Mouse (Mus musculus) stomach, embryonic 15.5 days (tissue): ENCODE results near the gene Slc1a7. TPM values are rescaled to one million over a fixed set of nuclear protein-coding genes. Genes with fewer than 3 reads are reported as not detected.
A peak's percentile ranks its signal among the peaks of the same experiment; 100 is the strongest.

Experiments
- ATAC-seq: fragments of 200-750 bp; cut with Nextera tagmentation; 2 replicates; pipeline ENCODE4 v1.8.0; 2017; ENCODE audit warnings: low read depth, moderate number of reproducible peaks, moderate TSS enrichment; ENCODE audit not compliant: insufficient read depth, low FRiP score
- H3K27ac ChIP-seq: fragments of 300-500 bp; sonication (generic); 2 replicates; pipeline ENCODE4 v1.5.1; 2015; ENCODE audit warnings: mild to moderate bottlenecking, inconsistent platforms
- H3K27me3 ChIP-seq: fragments of 300-500 bp; sonication (generic); replicated peaks from 2 replicates; pipeline ENCODE4 v1.6.1; 2015; ENCODE audit warnings: inconsistent platforms
- H3K36me3 ChIP-seq: fragments of 300-500 bp; sonication (generic); 2 replicates; pipeline ENCODE4 v1.6.1; 2015; ENCODE audit warnings: inconsistent platforms
- H3K4me1 ChIP-seq: fragments of 300-500 bp; sonication (generic); 2 replicates; pipeline ENCODE4 v1.6.1; 2015; ENCODE audit warnings: inconsistent platforms
- H3K4me2 ChIP-seq: fragments of 300-500 bp; sonication (generic); 2 replicates; pipeline ENCODE4 v1.6.1; 2015; ENCODE audit warnings: mild to moderate bottlenecking, inconsistent platforms
- H3K4me3 ChIP-seq: fragments of 300-500 bp; sonication (generic); replicated peaks from 2 replicates; pipeline ENCODE4 v1.5.1; 2015; ENCODE audit warnings: inconsistent platforms
- H3K9ac ChIP-seq: fragments of 300-500 bp; sonication (generic); 2 replicates; pipeline ENCODE4 v1.6.1; 2015; ENCODE audit warnings: inconsistent platforms
- H3K9me3 ChIP-seq: fragments of 300-500 bp; sonication (generic); 2 replicates; pipeline ENCODE4 v1.6.1; 2016; ENCODE audit warnings: inconsistent platforms
- WGBS: fragments of 180-500 bp; shearing (Covaris S2); methylation state at CpG from one replicate; pipeline ENCODE4 v1.1.7; 2015; 5-methylcytosine and 5-hydroxymethylcytosine counted together
- polyA plus RNA-seq: library from polyadenylated mRNA; unstranded; fragments of >200 nt; fragmentation: Nextera tagmentation; extraction: Ambion mirVana; gene quantifications from 2 replicates; pipeline ENCODE4 v1.2.1, GENCODE M21; 2015

Slc1a7 gene
- polyA plus RNA-seq, 1 experiment from 2014 or later, result 0.08 TPM

- 71% methylated on average over 7 of the region's 7 CpGs for WGBS
These were observed 49.7 kb downstream of the Slc1a7 start for GRCm38 (mm10) chr4:108017839-108018238.

GRCm38 (mm10) chr4:108018241-108018923, 50.2 kb downstream of the Slc1a7 start:
- Histone ChIP-seq H3K4me2 (no peak overlapping the region), H3K4me1 (no peaks in the 10 kb centered on the region), H3K9ac (no peak overlapping the region), H3K36me3 (no peaks in the 10 kb centered on the region), H3K27me3 (no peaks in the 10 kb centered on the region), H3K9me3 (no peaks in the 10 kb centered on the region), H3K4me3 (no peak overlapping the region), H3K27ac (no peak overlapping the region)
- ATAC-seq, result no peak
- WGBS, result 35% methylated on average over 10 of the region's 10 CpGs

More at GRCm38 (mm10) chr4:108017839-108018238, 49.7 kb downstream of the Slc1a7 start:
- Histone ChIP-seq H3K36me3 (no peaks in the 10 kb centered on the region), H3K4me2 (no peak overlapping the region), H3K9me3 (no peaks in the 10 kb centered on the region), H3K4me1 (no peaks in the 10 kb centered on the region), H3K4me3 (no peak overlapping the region), H3K9ac (no peak overlapping the region), H3K27ac (no peak overlapping the region), H3K27me3 (no peaks in the 10 kb centered on the region)
- ATAC-seq, result no peak

DNA sequence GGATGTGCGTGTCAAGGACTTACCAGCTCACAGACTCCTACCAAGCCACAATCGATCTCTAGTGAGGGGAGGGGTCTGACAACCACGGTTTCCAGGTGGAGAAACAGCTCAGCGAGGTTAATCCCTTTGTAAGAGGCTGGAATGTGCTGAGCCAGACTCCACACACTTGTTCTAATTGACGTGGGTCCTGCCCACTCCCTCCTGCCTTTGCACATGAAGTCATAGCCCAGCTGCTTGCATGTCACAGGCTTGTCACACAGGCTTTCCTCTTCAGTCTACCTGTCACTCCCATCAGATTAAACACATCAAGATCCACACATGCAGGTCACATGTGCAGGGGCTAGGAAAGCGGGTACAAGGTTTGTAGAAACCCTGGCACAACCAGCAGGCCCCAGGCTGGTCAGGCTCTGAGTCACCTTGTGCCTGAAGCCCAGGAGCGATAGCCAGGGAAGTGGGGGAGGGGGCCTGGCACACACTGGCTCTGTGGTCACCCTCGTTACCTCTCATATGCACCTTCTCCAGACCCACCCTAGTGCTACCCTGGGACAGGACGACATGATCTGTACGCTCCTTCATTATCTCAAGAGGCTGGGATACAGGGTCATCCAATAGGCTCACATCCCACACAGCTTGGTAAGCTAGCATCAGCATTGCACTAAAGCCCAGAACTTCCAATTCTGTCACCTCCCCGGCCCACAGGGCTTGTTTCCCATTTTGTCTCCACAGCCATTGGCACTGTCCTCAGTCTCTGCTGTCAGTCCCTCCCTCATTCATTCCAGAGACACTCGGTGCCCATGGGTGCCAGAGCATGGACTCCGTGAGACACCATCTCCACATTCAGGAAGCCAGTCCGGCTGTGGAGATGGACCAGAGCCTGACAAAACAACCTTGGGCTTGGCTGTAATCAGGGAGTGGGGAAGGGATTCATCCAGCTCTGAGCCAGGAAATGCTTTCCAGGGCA, 51.1 kb downstream of the Slc1a7 start:
- Histone ChIP-seq H3K9ac (no peak overlapping the region), H3K27me3 (no peaks in the 10 kb centered on the region), H3K36me3 (no peaks in the 10 kb centered on the region), H3K9me3 (no peaks in the 10 kb centered on the region), H3K4me3 (no peak overlapping the region), H3K4me2 (no peak overlapping the region), H3K4me1 (no peaks in the 10 kb centered on the region), H3K27ac (no peak overlapping the region)
- no peak for ATAC-seq
- 48% methylated on average over 14 of the region's 14 CpGs for WGBS

DNA sequence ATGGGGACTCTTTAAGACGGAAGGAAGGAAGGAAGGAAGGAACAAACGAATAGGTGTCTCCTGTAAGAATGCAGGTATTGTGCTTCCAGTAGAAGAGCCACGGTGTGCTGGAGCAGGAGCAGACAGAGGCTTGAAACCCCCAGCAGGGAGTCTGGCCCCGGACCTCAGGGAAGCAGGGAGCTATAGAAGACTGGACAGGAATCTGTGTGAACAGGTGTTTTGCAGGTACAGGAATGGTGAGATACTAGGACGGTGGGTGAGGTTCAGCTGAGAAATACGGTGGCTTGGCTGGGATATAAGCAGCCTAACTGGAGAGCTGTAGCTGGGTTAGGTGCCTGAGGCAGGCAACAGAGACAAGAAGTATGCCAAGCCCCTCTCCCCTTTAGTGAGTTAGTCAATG, 52.0 kb downstream of the Slc1a7 start:
- H3K4me2 ChIP-seq, result no peak overlapping the region
- no peak for ATAC-seq
- H3K4me1 ChIP-seq, result no peaks in the 10 kb centered on the region
- no peak overlapping the region for H3K4me3 ChIP-seq
- no peaks in the 10 kb centered on the region for H3K36me3 ChIP-seq
- no peaks in the 10 kb centered on the region for H3K9me3 ChIP-seq
- H3K27ac ChIP-seq, result no peak overlapping the region
- 78% methylated on average over 6 of the region's 6 CpGs for WGBS
- no peak overlapping the region for H3K9ac ChIP-seq
- no peaks in the 10 kb centered on the region for H3K27me3 ChIP-seq

DNA sequence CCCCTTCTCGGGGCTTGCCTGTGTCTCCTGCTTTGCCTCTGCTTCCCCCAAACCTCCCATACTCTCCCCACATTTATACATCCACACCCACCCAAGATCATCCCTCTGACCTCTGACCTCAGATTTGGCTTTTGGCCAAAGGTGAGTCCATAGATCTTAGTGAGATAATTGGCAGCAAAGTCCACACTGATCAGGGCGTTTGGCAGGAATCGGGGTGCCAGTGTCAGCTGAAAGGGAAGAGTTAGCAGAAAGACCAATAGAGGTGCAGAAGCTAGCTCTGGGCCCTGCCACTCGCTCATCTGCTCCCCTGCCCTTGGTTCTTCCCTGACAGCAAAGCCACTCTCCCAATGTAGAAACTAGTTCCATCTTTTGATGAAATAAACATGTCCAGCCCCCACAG, 55.1 kb downstream of the Slc1a7 start:
- Histone ChIP-seq H3K27me3 (no peaks in the 10 kb centered on the region), H3K27ac (no peak overlapping the region), H3K9me3 (no peaks in the 10 kb centered on the region), H3K4me1 (peaks cover 4% of the 10 kb centered on the region; the same call in 1 of the 2 replicates), H3K9ac (no peak overlapping the region), H3K36me3 (no peaks in the 10 kb centered on the region), H3K4me3 (no peak overlapping the region), H3K4me2 (no peak overlapping the region)
- no peak for ATAC-seq
- 78% methylated on average over 4 of the region's 4 CpGs for WGBS

DNA sequence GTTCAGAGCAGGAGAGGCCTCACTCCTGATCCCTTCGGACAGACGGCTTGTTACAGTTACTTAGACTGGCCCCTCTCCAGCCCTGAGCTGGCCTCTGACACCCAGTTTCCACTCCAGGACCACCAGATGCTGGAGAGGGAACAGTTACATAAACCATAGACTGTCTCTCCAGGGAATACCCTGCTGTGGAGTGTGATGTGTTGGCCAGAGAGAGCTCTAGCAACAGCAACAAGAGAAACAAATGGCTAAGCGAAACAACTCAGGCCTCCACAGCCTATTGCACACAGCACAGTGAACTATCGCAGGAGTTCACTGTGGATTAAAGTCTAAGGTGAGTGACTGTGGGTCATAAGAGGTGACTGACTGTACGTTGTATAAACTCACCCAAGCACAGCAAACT, 56.5 kb downstream of the Slc1a7 start:
- no peaks in the 10 kb centered on the region for H3K9me3 ChIP-seq
- H3K9ac ChIP-seq, result no peak overlapping the region
- no peak overlapping the region for H3K4me3 ChIP-seq
- peak; percentile 11; the same call in 1 of the 2 replicates for ATAC-seq
- 66% methylated on average over 5 of the region's 5 CpGs for WGBS
- H3K27ac ChIP-seq, result no peak overlapping the region
- H3K4me2 ChIP-seq, result no peak overlapping the region
- 0 out of 2 replicates have a peak, but pooled peaks cover 5% of the 10 kb centered on the region for H3K27me3 ChIP-seq
- peaks cover 4% of the 10 kb centered on the region; the same call in 1 of the 2 replicates for H3K4me1 ChIP-seq
- H3K36me3 ChIP-seq, result no peaks in the 10 kb centered on the region

- peak overlapping the region; percentile 29; the same call in 1 of the 2 replicates for H3K4me2 ChIP-seq
- no peak overlapping the region for H3K9ac ChIP-seq
- no peak overlapping the region for H3K27ac ChIP-seq
- H3K36me3 ChIP-seq, result no peaks in the 10 kb centered on the region
- H3K4me1 ChIP-seq, result peaks cover 4% of the 10 kb centered on the region; the same call in 1 of the 2 replicates
- WGBS, result 9% methylated on average over 10 of the region's 10 CpGs
- H3K4me3 ChIP-seq, result no peak overlapping the region
- ATAC-seq, result peak; percentile 78
- 0 out of 2 replicates have a peak, but pooled peaks cover 5% of the 10 kb centered on the region for H3K27me3 ChIP-seq
- no peaks in the 10 kb centered on the region for H3K9me3 ChIP-seq
These were observed 57.1 kb downstream of the Slc1a7 start for GRCm38 (mm10) chr4:108025269-108025668.

- WGBS, result 39% methylated on average over 3 of the region's 3 CpGs
- Histone ChIP-seq H3K9ac (no peak overlapping the region), H3K4me1 (peaks cover 11% of the 10 kb centered on the region), H3K27ac (no peak overlapping the region), H3K4me3 (no peak overlapping the region), H3K4me2 (no peak overlapping the region), H3K9me3 (no peaks in the 10 kb centered on the region), H3K27me3 (peaks cover 14% of the 10 kb centered on the region), H3K36me3 (no peaks in the 10 kb centered on the region)
- peak; percentile 33; the same call in 1 of the 2 replicates for ATAC-seq
These were observed 58.1 kb downstream of the Slc1a7 start for GRCm38 (mm10) chr4:108026193-108026592.

DNA sequence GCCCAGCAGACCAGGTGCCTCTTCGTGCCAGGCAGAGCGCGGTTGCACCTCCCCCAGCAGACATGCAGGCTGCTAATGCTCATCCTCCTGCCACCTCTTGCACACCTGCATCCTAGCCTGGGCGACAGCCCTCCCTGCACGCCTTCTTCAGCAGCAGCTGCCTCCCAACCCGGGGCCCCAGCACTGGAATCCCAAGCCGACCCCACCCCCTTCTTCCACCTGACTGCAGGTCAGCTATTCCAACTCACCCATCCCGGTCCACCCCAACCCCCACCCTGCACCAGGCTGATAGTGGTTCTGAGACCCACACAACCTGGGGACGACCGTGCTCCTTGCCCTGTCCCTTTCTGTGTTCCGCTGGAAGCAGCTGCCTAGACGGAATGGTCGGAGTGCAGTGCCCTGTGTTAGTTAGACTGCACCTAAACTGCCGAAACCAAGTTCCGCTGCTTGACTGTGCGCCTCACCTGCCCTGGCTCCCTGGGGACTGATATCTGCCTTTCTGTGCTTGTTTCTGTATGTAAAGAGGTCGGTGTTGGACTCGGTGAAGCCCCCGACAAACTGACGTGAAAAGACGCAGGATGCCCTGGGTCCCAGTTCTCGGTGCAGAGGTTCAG, 62.9 kb downstream of the Slc1a7 start:
- H3K27me3 ChIP-seq, result peaks cover 39% of the 10 kb centered on the region
- peak overlapping the region; percentile 49 for H3K4me3 ChIP-seq
- WGBS, result 7% methylated on average over 22 of the region's 22 CpGs
- peaks cover 16% of the 10 kb centered on the region; the same call in 1 of the 2 replicates for H3K4me1 ChIP-seq
- no peak overlapping the region for H3K27ac ChIP-seq
- peak; percentile 11; the same call in 1 of the 2 replicates for ATAC-seq
- H3K9me3 ChIP-seq, result no peaks in the 10 kb centered on the region
- H3K4me2 ChIP-seq, result peak overlapping the region; percentile 94
- H3K9ac ChIP-seq, result 0 out of 2 replicates have a peak overlapping the region, but pooled peaks have one; percentile 4
- no peaks in the 10 kb centered on the region for H3K36me3 ChIP-seq

DNA sequence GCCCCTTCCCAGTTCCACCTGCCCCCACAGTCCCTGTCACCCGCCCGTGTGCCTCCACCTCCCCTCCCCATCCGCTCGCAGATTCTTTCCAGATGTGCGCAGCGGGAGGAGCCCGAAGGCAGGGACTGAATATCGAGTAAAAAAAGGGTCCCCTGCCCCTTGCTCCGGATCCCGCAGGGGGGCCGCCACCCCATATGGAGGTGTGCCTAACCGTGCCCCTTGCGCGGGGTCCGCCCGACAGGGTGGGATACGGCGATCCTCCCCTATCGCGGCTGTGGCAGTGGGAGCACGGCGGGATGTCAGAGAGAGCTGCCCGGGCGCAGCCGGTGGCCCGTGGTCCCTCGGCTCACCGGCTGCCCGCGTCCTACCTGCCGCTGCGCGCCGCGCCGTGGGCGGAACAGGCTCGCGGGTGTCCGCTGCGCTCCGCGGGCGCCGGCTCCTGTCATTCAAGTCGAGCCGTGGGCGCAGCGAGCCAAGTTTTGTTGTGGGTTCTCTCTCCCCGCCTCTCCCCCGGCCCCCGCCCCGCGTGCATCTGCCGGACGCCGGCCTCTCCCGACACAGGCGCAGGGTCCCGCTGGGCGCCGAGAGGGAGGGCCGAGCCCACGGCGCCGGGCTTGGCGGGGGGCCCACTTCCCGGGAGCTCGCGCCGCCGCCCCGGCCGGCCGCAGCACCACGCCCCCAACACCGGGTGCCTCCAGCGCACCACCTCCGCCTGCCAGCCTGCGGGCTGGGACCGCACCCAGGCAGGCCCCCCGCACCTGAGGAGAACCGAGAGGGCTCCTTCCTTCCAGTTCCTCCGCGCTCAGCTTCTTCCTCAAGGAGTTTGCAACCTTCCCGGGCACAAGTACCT, 63.6 kb downstream of the Slc1a7 start:
- Histone ChIP-seq H3K36me3 (no peaks in the 10 kb centered on the region), H3K4me2 (peak overlapping the region; percentile 94), H3K9me3 (no peaks in the 10 kb centered on the region), H3K4me1 (peaks cover 16% of the 10 kb centered on the region; the same call in 1 of the 2 replicates), H3K27me3 (peaks cover 39% of the 10 kb centered on the region), H3K9ac (peak overlapping the region; percentile 4; the same call in 1 of the 2 replicates), H3K4me3 (peak overlapping the region; percentile 49), H3K27ac (no peak overlapping the region)
- ATAC-seq, result peak; percentile 14; the same call in 1 of the 2 replicates
- 1% methylated on average over 76 of the region's 86 CpGs for WGBS
